Mouse (Mus musculus): ENCODE measurements at regions not wholly inside any gene's neighbourhood (a gene's known extent, or its start where the extent isn't known, plus 50 kb on each side); places are given as distances from the start of the nearest gene placed in this dataset.

DNA sequence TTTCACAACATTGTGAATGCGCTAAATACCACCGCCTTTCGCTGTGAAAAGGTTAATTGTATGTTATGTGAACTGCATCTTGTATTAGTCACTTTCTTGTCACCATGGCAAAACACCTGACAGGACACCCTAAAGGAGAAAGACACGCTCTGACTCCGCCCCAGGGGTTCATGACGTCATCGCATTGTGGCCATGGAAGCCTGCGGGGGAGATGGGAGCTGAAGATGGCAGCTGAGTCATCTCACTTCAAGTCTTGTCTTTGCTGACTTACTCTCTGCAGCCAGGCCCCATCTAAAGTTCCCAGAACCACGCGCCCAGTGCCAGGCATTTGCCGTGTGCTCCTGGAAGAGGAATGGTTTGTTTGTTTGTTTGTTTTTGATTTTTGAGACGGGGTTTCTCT, 57.5 kb upstream of the Ppp2r5c start:
- Histone ChIP-seq H3K4me1 (no peaks in the 10 kb centered on the region), H3K27me3 (no peaks in the 10 kb centered on the region), H3K4me3 (replicated peaks) (no peak overlapping the region), H3K9ac (no peak overlapping the region), H3K4me2 (replicated peaks) (no peak overlapping the region), H3K36me3 (no peaks in the 10 kb centered on the region), H3K27ac (replicated peaks) (no peak overlapping the region), H3K9me3 (replicated peaks) (no peaks in the 10 kb centered on the region)
- WGBS: 73% methylated on average over 12 of the region's 12 CpGs
- ATAC-seq (ENCODE audit: insufficient number of reproducible peaks, low FRiP score, low TSS enrichment, low read depth): no peak

DNA sequence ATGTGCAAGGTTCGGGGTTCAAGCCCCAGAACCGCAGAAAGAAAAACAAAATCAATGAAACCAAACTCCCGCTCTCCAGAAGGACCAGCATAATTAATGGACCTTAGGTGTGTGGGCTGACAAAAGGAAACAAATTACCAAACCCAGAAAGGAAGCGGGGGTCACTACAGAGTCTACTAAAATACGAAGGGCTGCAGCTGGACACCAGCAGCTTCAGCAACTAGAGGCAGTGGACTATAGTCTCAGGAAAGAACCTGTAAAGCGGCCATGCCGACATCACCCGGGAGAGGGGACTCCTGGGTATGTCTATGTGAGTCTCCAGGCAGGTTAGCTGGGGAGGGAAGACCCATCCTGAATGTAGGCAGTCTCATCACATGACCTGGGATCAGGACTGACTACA, 55.5 kb upstream of the Ppp2r5c start:
- no peaks in the 10 kb centered on the region for H3K4me1 ChIP-seq
- H3K27me3 ChIP-seq: no peaks in the 10 kb centered on the region
- no peak for ATAC-seq (ENCODE audit: insufficient number of reproducible peaks, low FRiP score, low TSS enrichment, low read depth)
- no peak overlapping the region for H3K4me3 ChIP-seq (replicated peaks)
- 77% methylated on average over 8 of the region's 8 CpGs for WGBS
- H3K9me3 ChIP-seq (replicated peaks): no peaks in the 10 kb centered on the region
- H3K36me3 ChIP-seq: no peaks in the 10 kb centered on the region
- H3K27ac ChIP-seq (replicated peaks): no peak overlapping the region
- H3K4me2 ChIP-seq (replicated peaks): no peak overlapping the region
- H3K9ac ChIP-seq: no peak overlapping the region

DNA sequence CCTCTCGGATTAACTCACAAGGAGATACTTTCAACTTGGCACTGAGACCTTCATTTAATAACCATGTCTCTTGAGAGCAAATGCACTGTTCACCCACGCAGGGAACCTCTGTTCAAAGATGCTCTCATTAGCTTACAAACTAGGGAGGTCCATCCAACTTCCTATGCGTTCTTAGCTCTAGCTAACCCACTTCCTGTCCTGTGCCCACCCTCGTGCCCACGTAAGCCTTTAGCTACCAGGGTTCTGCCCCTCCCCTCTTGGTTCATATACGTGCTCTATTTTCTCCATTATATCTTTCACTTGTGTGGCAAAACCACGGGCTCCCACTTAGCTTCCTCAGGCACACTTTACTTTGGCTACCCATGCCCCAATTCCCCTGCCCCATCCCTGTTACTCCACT, 53.4 kb upstream of the Ppp2r5c start:
- WGBS: 78% methylated on average over 7 of the region's 7 CpGs
- H3K4me1 ChIP-seq: no peaks in the 10 kb centered on the region

More for the DNA sequence above, 53.4 kb upstream of the Ppp2r5c start:
- Histone ChIP-seq H3K27ac (replicated peaks) (no peak overlapping the region), H3K27me3 (no peaks in the 10 kb centered on the region), H3K36me3 (no peaks in the 10 kb centered on the region), H3K9me3 (replicated peaks) (no peaks in the 10 kb centered on the region), H3K4me2 (replicated peaks) (no peak overlapping the region), H3K4me3 (replicated peaks) (no peak overlapping the region), H3K9ac (no peak overlapping the region)
- ATAC-seq (ENCODE audit: insufficient number of reproducible peaks, low FRiP score, low TSS enrichment, low read depth): no peak

Data from embryonic facial prominence, embryonic 15.5 days (tissue).